Mouse (Mus musculus) embryo, embryonic 10 days (tissue): ENCODE data around the gene Aknad1.

Experiments used
- DNase-seq: peaks from one replicate; pipeline ENCODE4 v3.0.0-alpha.2; 2015; ENCODE audit warnings: low spot score

Gene Aknad1

GRCm38 (mm10) chr3:108787754-108788454 is 48.4 kb downstream of the Aknad1 start:
- peak; percentile 21 for DNase-seq

- DNase-seq = no peak
Measured at GRCm38 (mm10) chr3:108788455-108788794, 49.0 kb downstream of the Aknad1 start.

- DNase-seq = peak; percentile 14
Measured at GRCm38 (mm10) chr3:108789299-108789698, 49.8 kb downstream of the Aknad1 start.

GRCm38 (mm10) chr3:108790499-108790898 is 51.0 kb downstream of the Aknad1 start:
- no peak for DNase-seq

- DNase-seq = no peak
Measured at GRCm38 (mm10) chr3:108791054-108791706, 51.7 kb downstream of the Aknad1 start.

GRCm38 (mm10) chr3:108792420-108792819 is 53.0 kb downstream of the Aknad1 start:
- no peak for DNase-seq

GRCm38 (mm10) chr3:108794780-108795179 is 55.3 kb downstream of the Aknad1 start:
- DNase-seq = no peak

- DNase-seq = no peak
Measured at GRCm38 (mm10) chr3:108795554-108796299, 56.3 kb downstream of the Aknad1 start.

- no peak for DNase-seq
Measured at GRCm38 (mm10) chr3:108796386-108796785, 56.9 kb downstream of the Aknad1 start.

- DNase-seq = no peak
Measured at GRCm38 (mm10) chr3:108797723-108798122, 58.3 kb downstream of the Aknad1 start.

GRCm38 (mm10) chr3:108798375-108798774 is 58.9 kb downstream of the Aknad1 start:
- no peak for DNase-seq

- DNase-seq = no peak
Measured at GRCm38 (mm10) chr3:108805622-108806021, 66.2 kb downstream of the Aknad1 start.

GRCm38 (mm10) chr3:108810747-108811263 is 71.3 kb downstream of the Aknad1 start:
- DNase-seq = no peak

GRCm38 (mm10) chr3:108815631-108816030 is 76.2 kb downstream of the Aknad1 start:
- DNase-seq = no peak

GRCm38 (mm10) chr3:108830493-108830892 is 91.0 kb downstream of the Aknad1 start:
- no peak for DNase-seq

GRCm38 (mm10) chr3:108831750-108832149 is 92.3 kb downstream of the Aknad1 start:
- no peak for DNase-seq
